Mouse (Mus musculus) lung, postnatal 0 days (tissue): ENCODE measurements around the gene Tcf20.

Source experiments
- CTCF ChIP-seq: IDR thresholded peaks from 2 replicates; pipeline ENCODE4 v1.5.1; 2016; ENCODE audit warnings: antibody characterized with exemption, mild to moderate bottlenecking
- EP300 ChIP-seq: IDR thresholded peaks from 2 replicates; pipeline ENCODE4 v1.6.1; 2016; ENCODE audit warnings: antibody characterized with exemption, mild to moderate bottlenecking, control low read depth

GRCm38 (mm10) chr15:82941733-82942132 lies 45.9 kb downstream of the Tcf20 start:
- no peak for TF ChIP-seq CTCF
- no peak for TF ChIP-seq EP300
